Mouse (Mus musculus) colon, adult 2 months (tissue): ENCODE results near the gene Gm10061. TPM values are rescaled to one million over a fixed set of nuclear protein-coding genes. Genes with fewer than 3 reads are reported as not detected.

Experiments used
- polyA plus RNA-seq: library from polyadenylated mRNA; depleted of rRNA; stranded (reverse); fragments of >200 nt; gene quantifications from 2 replicates; pipeline ENCODE4 v1.2.3, GENCODE M21; 2012; rRNA removed

The Gm10061 gene
- not detected in 2 replicates for polyA plus RNA-seq

DNA sequence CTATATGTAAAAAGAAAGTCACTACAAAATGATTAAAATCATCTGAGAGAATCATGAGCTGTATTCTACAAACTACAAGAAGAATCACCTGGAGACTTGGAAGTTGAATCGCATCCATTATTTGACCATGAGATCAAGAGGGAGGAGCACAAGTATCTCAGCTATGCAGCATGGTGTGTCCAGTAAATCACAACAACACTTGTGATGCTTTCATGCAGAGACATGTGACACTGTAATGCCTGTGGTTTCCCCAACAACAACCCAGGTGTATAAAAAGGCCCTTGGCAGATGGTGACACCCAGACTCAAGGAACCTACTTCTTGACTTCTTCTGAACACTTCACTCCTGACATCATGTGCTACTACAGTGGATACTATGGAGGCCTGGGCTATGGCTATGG is at the start of gene Gm10061:
Gene Gm10061 (plus strand): TSS at position 301 of the 400 bp plus-strand sequence.

GRCm38 (mm10) chr16:89140551-89140950 is 10.3 kb upstream of the Gm10061 start, which contains the start of gene Gm6358:
Gene Gm6358, plus strand, starts transcription at chr16:89140851.

GRCm38 (mm10) chr16:89157652-89158051 is 6.8 kb downstream of the Gm10061 start, which contains the start of gene Gm9789:
Gene Gm9789, plus strand, starts transcription at chr16:89157952.

GRCm38 (mm10) chr16:89169190-89169589 is 18.3 kb downstream of the Gm10061 start, which contains the start of gene Gm7735:
Gene Gm7735, plus strand, starts transcription at chr16:89169490.

GRCm38 (mm10) chr16:89174435-89174834 is 23.5 kb downstream of the Gm10061 start, which contains the start of gene 1110057P08Rik:
Gene 1110057P08Rik, plus strand, starts transcription at chr16:89174735.

Other genes starting within 250 kb of the Gm10061 start
- gene Krtap19-9b, start 218.8 kb upstream of the Gm10061 start, polyA plus RNA-seq, result not detected in 2 replicates
- not detected in 2 replicates for gene Krtap16-3, start 188.2 kb upstream of the Gm10061 start, polyA plus RNA-seq
- not detected in 2 replicates for gene Krtap22-2, start 140.3 kb upstream of the Gm10061 start, polyA plus RNA-seq
- gene Gm10229, start 135.8 kb upstream of the Gm10061 start, polyA plus RNA-seq, result not detected in 2 replicates
- not detected in 2 replicates for gene Krtap6-1, start 119.4 kb upstream of the Gm10061 start, polyA plus RNA-seq
- not detected in 2 replicates for gene Gm10228, start 109.6 kb upstream of the Gm10061 start, polyA plus RNA-seq
- gene Krtap6-5, start 103.2 kb upstream of the Gm10061 start, polyA plus RNA-seq, result not detected in 2 replicates
- gene 1110025L11Rik, start 87.1 kb upstream of the Gm10061 start, polyA plus RNA-seq, result not detected in 2 replicates
- not detected in 2 replicates for gene Krtap6-3, start 67.1 kb upstream of the Gm10061 start, polyA plus RNA-seq
- not detected in 2 replicates for gene Gm6358, start 10.2 kb upstream of the Gm10061 start, polyA plus RNA-seq
- gene Gm9789, start 6.9 kb downstream of the Gm10061 start, polyA plus RNA-seq, result not detected in 2 replicates
- gene Gm7735, start 18.4 kb downstream of the Gm10061 start, polyA plus RNA-seq, result not detected in 2 replicates
- not detected in 2 replicates for gene 1110057P08Rik, start 23.6 kb downstream of the Gm10061 start, polyA plus RNA-seq
- not detected in 2 replicates for gene Krtap20-2, start 54.8 kb downstream of the Gm10061 start, polyA plus RNA-seq